Mouse (Mus musculus) heart, embryonic 11.5 days (tissue): ENCODE measurements at regions not wholly inside any gene's neighbourhood (a gene's known extent, or its start where the extent isn't known, plus 50 kb on each side); places are given as distances from the start of the nearest gene placed in this dataset.

Source experiments
- ATAC-seq: fragments of 200-750 bp; cut with Nextera tagmentation; replicated peaks from 2 replicates; pipeline ENCODE4 v1.8.0; 2017; ENCODE audit warnings: moderate library complexity; ENCODE audit not compliant: insufficient number of reproducible peaks, low FRiP score, low TSS enrichment
- H3K27ac ChIP-seq: fragments of 300-500 bp; sonication (generic); 2 replicates; pipeline ENCODE4 v1.5.1; 2014; ENCODE audit warnings: mild to moderate bottlenecking, low read depth, low read length
- H3K27me3 ChIP-seq: fragments of 300-500 bp; sonication (generic); 2 replicates; pipeline ENCODE4 v1.6.1; 2014; ENCODE audit warnings: mild to moderate bottlenecking, low read length, mixed read lengths; ENCODE audit not compliant: control insufficient read depth, insufficient read depth
- H3K36me3 ChIP-seq: fragments of 300-500 bp; sonication (generic); 2 replicates; pipeline ENCODE4 v1.6.1; 2014; ENCODE audit warnings: mild to moderate bottlenecking, low read length, moderate library complexity, mixed read lengths; ENCODE audit not compliant: control insufficient read depth, insufficient read depth
- H3K4me1 ChIP-seq: fragments of 300-500 bp; sonication (generic); 2 replicates; pipeline ENCODE4 v1.6.1; 2014; ENCODE audit warnings: low read length; ENCODE audit not compliant: control insufficient read depth, insufficient read depth
- H3K4me2 ChIP-seq: fragments of 300-500 bp; sonication (generic); 2 replicates; pipeline ENCODE4 v1.6.1; 2014; ENCODE audit warnings: mild to moderate bottlenecking, moderate library complexity
- H3K4me3 ChIP-seq: fragments of 300-500 bp; sonication (generic); 2 replicates; pipeline ENCODE4 v1.5.1; 2014; ENCODE audit warnings: low read depth, low read length
- H3K9ac ChIP-seq: fragments of 300-500 bp; sonication (generic); 2 replicates; pipeline ENCODE4 v1.6.1; 2014; ENCODE audit warnings: mild to moderate bottlenecking, low read depth, low read length, moderate library complexity
- H3K9me3 ChIP-seq: fragments of 300-500 bp; sonication (generic); replicated peaks from 2 replicates; pipeline ENCODE4 v1.6.1; 2016; ENCODE audit warnings: low read length; ENCODE audit not compliant: control insufficient read depth
- WGBS: fragments of 180-500 bp; shearing (Covaris S2); extraction: QIAGEN DNeasy Blood & Tissue Kit; methylation state at CpG from one replicate; pipeline ENCODE4 v1.1.7; 2014; ENCODE audit not compliant: insufficient replicate concordance; 5-methylcytosine and 5-hydroxymethylcytosine counted together

DNA sequence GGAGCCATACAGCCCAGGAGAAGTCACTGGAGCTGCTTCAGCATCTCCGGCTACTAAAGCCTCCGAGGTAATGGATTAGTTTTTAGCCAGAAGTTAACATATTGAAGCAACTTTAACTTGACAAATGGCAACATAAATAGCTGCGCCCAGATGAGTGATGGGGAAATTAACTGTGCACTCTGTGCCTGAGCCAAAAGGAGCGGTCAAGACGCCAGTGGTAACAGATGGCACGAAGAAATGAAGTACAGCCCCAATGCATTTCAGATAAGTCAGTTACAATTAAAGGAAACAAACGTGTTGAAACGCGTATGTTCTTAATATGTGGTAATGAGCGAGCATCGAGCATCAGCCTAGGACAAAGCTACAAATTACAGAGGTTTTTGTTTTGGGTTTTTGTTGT lies 259.0 kb upstream of the Ank start:
- Histone ChIP-seq H3K36me3 (no peaks in the 10 kb centered on the region), H3K27me3 (no peaks in the 10 kb centered on the region), H3K9ac (no peak overlapping the region), H3K27ac (no peak overlapping the region), H3K9me3 (peaks cover 3% of the 10 kb centered on the region), H3K4me3 (no peak overlapping the region), H3K4me1 (peaks cover 4% of the 10 kb centered on the region; the same call in 1 of the 2 replicates), H3K4me2 (no peak overlapping the region)
- WGBS, result 82% methylated on average over 11 of the region's 11 CpGs
- ATAC-seq, result no peak

- Histone ChIP-seq H3K4me1 (no peaks in the 10 kb centered on the region), H3K27me3 (no peaks in the 10 kb centered on the region), H3K4me2 (no peak overlapping the region), H3K27ac (no peak overlapping the region), H3K36me3 (no peaks in the 10 kb centered on the region), H3K4me3 (no peak overlapping the region), H3K9me3 (peaks cover under 1% of the 10 kb centered on the region; the same call in 1 of the 2 replicates), H3K9ac (no peak overlapping the region)
- WGBS, result 59% methylated on average over 7 of the region's 7 CpGs
- ATAC-seq, result no peak
These were observed 250.1 kb upstream of the Ank start for GRCm38 (mm10) chr15:27216387-27216786.

- ATAC-seq, result no peak
- H3K27me3 ChIP-seq, result no peaks in the 10 kb centered on the region
- 97% methylated on average over 3 of the region's 3 CpGs for WGBS
These were observed 247.2 kb upstream of the Ank start for GRCm38 (mm10) chr15:27219126-27219738.

DNA sequence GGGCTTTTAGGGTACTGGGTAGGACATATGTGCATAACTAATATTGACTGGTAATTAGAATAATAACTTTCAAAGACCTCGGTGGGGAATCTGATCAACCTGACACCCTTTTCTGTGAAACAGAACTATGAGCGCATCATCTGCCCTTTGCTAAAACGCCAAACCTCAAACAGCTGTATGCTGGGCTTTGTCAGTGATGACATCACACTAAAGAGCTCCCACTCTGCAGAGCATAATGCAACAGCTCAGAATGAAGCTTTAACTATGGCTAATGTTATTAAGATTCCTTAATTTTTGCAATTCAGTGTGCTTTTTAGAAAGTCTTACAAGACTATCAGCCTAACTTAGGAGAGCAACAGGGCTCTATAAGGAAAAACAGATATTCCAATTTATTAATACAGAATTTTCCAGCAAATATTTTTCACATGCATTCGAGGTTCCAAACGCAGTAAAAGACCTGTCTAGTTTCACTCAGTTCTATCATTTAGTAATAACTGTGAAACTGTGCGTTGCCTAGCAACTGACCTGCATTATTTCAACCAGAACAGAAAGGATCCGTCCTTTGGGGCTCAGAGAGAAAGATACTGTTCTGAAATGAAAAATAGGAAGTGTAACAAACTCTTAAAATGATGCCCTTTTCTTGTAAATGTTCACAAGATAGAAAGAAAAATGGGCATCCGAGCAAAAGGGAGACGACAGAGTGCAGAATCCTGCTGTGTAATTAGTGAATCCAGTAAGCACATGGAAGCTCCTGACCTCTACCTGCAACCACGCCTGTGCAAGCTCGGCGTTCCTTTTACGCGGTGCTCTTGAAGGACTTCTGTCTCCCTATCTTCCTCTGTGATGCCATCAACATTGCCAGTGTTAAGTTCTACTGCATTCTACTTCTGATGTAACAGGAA lies 242.6 kb upstream of the Ank start:
- no peak for ATAC-seq
- Histone ChIP-seq H3K4me3 (no peak overlapping the region), H3K9me3 (no peaks in the 10 kb centered on the region), H3K4me2 (no peak overlapping the region), H3K27ac (no peak overlapping the region), H3K36me3 (no peaks in the 10 kb centered on the region), H3K27me3 (no peaks in the 10 kb centered on the region), H3K4me1 (no peaks in the 10 kb centered on the region), H3K9ac (no peak overlapping the region)
- 66% methylated on average over 14 of the region's 14 CpGs for WGBS

More at GRCm38 (mm10) chr15:27219126-27219738, 247.2 kb upstream of the Ank start:
- Histone ChIP-seq H3K9ac (no peak overlapping the region), H3K4me1 (no peaks in the 10 kb centered on the region), H3K27ac (no peak overlapping the region), H3K36me3 (no peaks in the 10 kb centered on the region), H3K9me3 (no peaks in the 10 kb centered on the region), H3K4me3 (no peak overlapping the region), H3K4me2 (no peak overlapping the region)

DNA sequence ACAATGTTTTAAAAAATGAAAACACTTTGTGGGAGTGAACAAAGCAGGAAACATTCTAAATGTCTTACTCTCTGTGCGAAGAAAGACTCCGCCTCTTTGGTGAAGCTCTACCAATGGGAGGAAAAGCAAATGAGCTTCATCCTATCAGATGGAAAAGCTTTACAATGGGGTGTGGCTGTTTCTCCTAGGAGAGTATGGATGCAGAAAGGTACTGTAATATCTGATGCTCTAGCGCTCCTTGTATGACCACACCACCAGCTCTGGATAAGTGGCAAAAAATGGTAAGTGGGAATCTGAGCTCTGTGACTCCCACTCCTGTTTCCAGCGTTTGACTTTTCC lies 242.0 kb upstream of the Ank start:
- WGBS, result 81% methylated on average over 4 of the region's 4 CpGs
- no peak for ATAC-seq
- no peak overlapping the region for H3K4me3 ChIP-seq
- no peaks in the 10 kb centered on the region for H3K27me3 ChIP-seq
- H3K9me3 ChIP-seq, result no peaks in the 10 kb centered on the region
- H3K36me3 ChIP-seq, result no peaks in the 10 kb centered on the region
- no peak overlapping the region for H3K4me2 ChIP-seq
- H3K9ac ChIP-seq, result no peak overlapping the region
- H3K27ac ChIP-seq, result no peak overlapping the region
- no peaks in the 10 kb centered on the region for H3K4me1 ChIP-seq

- no peak overlapping the region for H3K9ac ChIP-seq
- WGBS, result 76% methylated on average over 5 of the region's 5 CpGs
- no peaks in the 10 kb centered on the region for H3K4me1 ChIP-seq
- H3K4me3 ChIP-seq, result no peak overlapping the region
- no peak for ATAC-seq
- no peak overlapping the region for H3K4me2 ChIP-seq
- H3K36me3 ChIP-seq, result no peaks in the 10 kb centered on the region
- H3K27me3 ChIP-seq, result no peaks in the 10 kb centered on the region
- no peak overlapping the region for H3K27ac ChIP-seq
- H3K9me3 ChIP-seq, result no peaks in the 10 kb centered on the region
These were observed 233.7 kb upstream of the Ank start for GRCm38 (mm10) chr15:27232804-27233203.

GRCm38 (mm10) chr15:27234770-27235169 lies 231.7 kb upstream of the Ank start:
- no peak overlapping the region for H3K9ac ChIP-seq
- 25% methylated on average over 4 of the region's 4 CpGs for WGBS
- H3K9me3 ChIP-seq, result no peaks in the 10 kb centered on the region
- no peaks in the 10 kb centered on the region; the same call in 1 of the 2 replicates for H3K4me1 ChIP-seq
- no peak overlapping the region for H3K4me3 ChIP-seq
- ATAC-seq, result no peak
- H3K27me3 ChIP-seq, result no peaks in the 10 kb centered on the region
- no peak overlapping the region for H3K4me2 ChIP-seq
- H3K27ac ChIP-seq, result no peak overlapping the region
- H3K36me3 ChIP-seq, result no peaks in the 10 kb centered on the region

- H3K36me3 ChIP-seq, result no peaks in the 10 kb centered on the region
- no peaks in the 10 kb centered on the region for H3K9me3 ChIP-seq
- ATAC-seq, result no peak
- H3K4me3 ChIP-seq, result no peak overlapping the region
- H3K9ac ChIP-seq, result no peak overlapping the region
- no peaks in the 10 kb centered on the region for H3K27me3 ChIP-seq
- H3K4me2 ChIP-seq, result no peak overlapping the region
- H3K27ac ChIP-seq, result no peak overlapping the region
- WGBS, result 64% methylated on average over 1 of the region's 1 CpGs
- no peaks in the 10 kb centered on the region; the same call in 1 of the 2 replicates for H3K4me1 ChIP-seq
These were observed 228.2 kb upstream of the Ank start for GRCm38 (mm10) chr15:27238301-27238700.
